Mouse (Mus musculus) liver, embryonic 12.5 days (tissue): Measurements from ENCODE around the gene Smad3. TPM values are rescaled to one million over a fixed set of nuclear protein-coding genes. Genes with fewer than 3 reads are reported as not detected.
A peak's percentile ranks its signal among the peaks of the same experiment; 100 is the strongest.

Experiments
- ATAC-seq: fragments of 200-750 bp; cut with Nextera tagmentation; 2 replicates; pipeline ENCODE4 v1.8.0; 2017; ENCODE audit warnings: moderate number of reproducible peaks, mild to moderate bottlenecking, moderate library complexity
- H3K27ac ChIP-seq: fragments of 300-500 bp; sonication (generic); 2 replicates; pipeline ENCODE4 v1.5.1; 2016; ENCODE audit warnings: mild to moderate bottlenecking
- H3K27me3 ChIP-seq: fragments of 300-500 bp; sonication (generic); replicated peaks from 2 replicates; pipeline ENCODE4 v1.6.1; 2016; ENCODE audit warnings: mild to moderate bottlenecking, moderate library complexity
- H3K36me3 ChIP-seq: fragments of 300-500 bp; sonication (generic); 2 replicates; pipeline ENCODE4 v1.6.1; 2016; ENCODE audit warnings: mild to moderate bottlenecking, moderate library complexity
- H3K4me1 ChIP-seq: fragments of 300-500 bp; sonication (generic); 2 replicates; pipeline ENCODE4 v1.6.1; 2016
- H3K4me2 ChIP-seq: fragments of 300-500 bp; sonication (generic); 2 replicates; pipeline ENCODE4 v1.6.1; 2016; ENCODE audit warnings: mild to moderate bottlenecking, moderate library complexity
- H3K4me3 ChIP-seq: fragments of 300-500 bp; sonication (generic); 2 replicates; pipeline ENCODE4 v1.5.1; 2016; ENCODE audit warnings: mild to moderate bottlenecking, moderate library complexity
- H3K9ac ChIP-seq: fragments of 300-500 bp; sonication (generic); 2 replicates; pipeline ENCODE4 v1.6.1; 2016; ENCODE audit warnings: mild to moderate bottlenecking, moderate library complexity
- H3K9me3 ChIP-seq: fragments of 300-500 bp; sonication (generic); replicated peaks from 2 replicates; pipeline ENCODE4 v1.6.1; 2016; ENCODE audit warnings: mild to moderate bottlenecking, moderate library complexity
- WGBS: fragments of 180-500 bp; shearing (Covaris S2); methylation state at CpG from one replicate; pipeline ENCODE4 v1.1.7; 2016; ENCODE audit not compliant: insufficient replicate concordance; 5-methylcytosine and 5-hydroxymethylcytosine counted together
- polyA plus RNA-seq: library from polyadenylated mRNA; unstranded; fragments of >200 nt; fragmentation: Nextera tagmentation; extraction: Ambion mirVana; gene quantifications from 2 replicates; pipeline ENCODE4 v1.2.1, GENCODE M21; 2016

Smad3 gene
- polyA plus RNA-seq, 1 experiment from 2014 or later, result 7.2 TPM

- no peaks in the 10 kb centered on the region for H3K9me3 ChIP-seq
- no peak overlapping the region for H3K4me3 ChIP-seq
- H3K36me3 ChIP-seq, result no peaks in the 10 kb centered on the region
- H3K9ac ChIP-seq, result no peak overlapping the region
- no peak for ATAC-seq
- WGBS, result 82% methylated on average over 5 of the region's 5 CpGs
- no peak overlapping the region for H3K27ac ChIP-seq
- H3K4me2 ChIP-seq, result no peak overlapping the region
- peaks cover 61% of the 10 kb centered on the region for H3K4me1 ChIP-seq
- no peaks in the 10 kb centered on the region for H3K27me3 ChIP-seq
Observed at GRCm38 (mm10) chr9:63724750-63725149, 33.0 kb downstream of the Smad3 start.

- H3K4me1 ChIP-seq, result peaks cover 73% of the 10 kb centered on the region
- no peak overlapping the region for H3K9ac ChIP-seq
- H3K4me3 ChIP-seq, result no peak overlapping the region
- H3K4me2 ChIP-seq, result no peak overlapping the region
- H3K9me3 ChIP-seq, result no peaks in the 10 kb centered on the region
- no peaks in the 10 kb centered on the region for H3K36me3 ChIP-seq
- WGBS, result 82% methylated on average over 9 of the region's 9 CpGs
- ATAC-seq, result no peak
- no peak overlapping the region for H3K27ac ChIP-seq
- no peaks in the 10 kb centered on the region for H3K27me3 ChIP-seq
Observed at GRCm38 (mm10) chr9:63722918-63723317, 34.9 kb downstream of the Smad3 start.

GRCm38 (mm10) chr9:63722350-63722749 is 35.4 kb downstream of the Smad3 start:
- ATAC-seq, result no peak
- no peak overlapping the region for H3K4me3 ChIP-seq
- no peaks in the 10 kb centered on the region for H3K36me3 ChIP-seq
- peaks cover 73% of the 10 kb centered on the region for H3K4me1 ChIP-seq
- no peaks in the 10 kb centered on the region for H3K9me3 ChIP-seq
- H3K27me3 ChIP-seq, result no peaks in the 10 kb centered on the region
- no peak overlapping the region for H3K27ac ChIP-seq
- WGBS, result 64% methylated on average over 7 of the region's 7 CpGs
- no peak overlapping the region for H3K9ac ChIP-seq
- no peak overlapping the region for H3K4me2 ChIP-seq

- Histone ChIP-seq H3K36me3 (no peaks in the 10 kb centered on the region), H3K4me2 (no peak overlapping the region), H3K27me3 (no peaks in the 10 kb centered on the region), H3K9ac (no peak overlapping the region), H3K9me3 (no peaks in the 10 kb centered on the region), H3K27ac (peak overlapping the region; percentile 68), H3K4me3 (no peak overlapping the region), H3K4me1 (peaks cover 73% of the 10 kb centered on the region)
- 43% methylated on average over 9 of the region's 9 CpGs for WGBS
- ATAC-seq, result no peak
Observed at GRCm38 (mm10) chr9:63721573-63722275, 36.1 kb downstream of the Smad3 start.

GRCm38 (mm10) chr9:63720715-63721114 is 37.1 kb downstream of the Smad3 start:
- Histone ChIP-seq H3K27ac (peak overlapping the region; percentile 68), H3K9ac (peak overlapping the region; percentile 37; the same call in 1 of the 2 replicates), H3K27me3 (no peaks in the 10 kb centered on the region), H3K9me3 (no peaks in the 10 kb centered on the region), H3K4me3 (no peak overlapping the region), H3K4me2 (peak overlapping the region; percentile 17), H3K4me1 (peaks cover 73% of the 10 kb centered on the region), H3K36me3 (no peaks in the 10 kb centered on the region)
- peak; percentile 63 for ATAC-seq
- 15% methylated on average over 6 of the region's 6 CpGs for WGBS

GRCm38 (mm10) chr9:63719770-63720440 is 37.9 kb downstream of the Smad3 start:
- no peak overlapping the region for H3K27ac ChIP-seq
- no peak overlapping the region for H3K9ac ChIP-seq
- WGBS, result 46% methylated on average over 16 of the region's 16 CpGs

GRCm38 (mm10) chr9:63718735-63719358 is 38.9 kb downstream of the Smad3 start:
- Histone ChIP-seq H3K9me3 (no peaks in the 10 kb centered on the region), H3K9ac (no peak overlapping the region), H3K27ac (no peak overlapping the region), H3K27me3 (no peaks in the 10 kb centered on the region), H3K4me1 (peaks cover 88% of the 10 kb centered on the region), H3K4me3 (no peak overlapping the region), H3K4me2 (no peak overlapping the region), H3K36me3 (no peaks in the 10 kb centered on the region)
- ATAC-seq, result no peak
- 79% methylated on average over 9 of the region's 9 CpGs for WGBS

More at GRCm38 (mm10) chr9:63719770-63720440, 37.9 kb downstream of the Smad3 start:
- Histone ChIP-seq H3K4me3 (no peak overlapping the region), H3K4me1 (peaks cover 79% of the 10 kb centered on the region), H3K36me3 (no peaks in the 10 kb centered on the region), H3K27me3 (no peaks in the 10 kb centered on the region), H3K4me2 (no peak overlapping the region), H3K9me3 (no peaks in the 10 kb centered on the region)
- no peak for ATAC-seq

GRCm38 (mm10) chr9:63718170-63718569 is 39.6 kb downstream of the Smad3 start:
- WGBS, result 66% methylated on average over 4 of the region's 4 CpGs
- H3K9ac ChIP-seq, result no peak overlapping the region
- ATAC-seq, result no peak
- no peaks in the 10 kb centered on the region for H3K27me3 ChIP-seq
- H3K4me3 ChIP-seq, result no peak overlapping the region
- H3K9me3 ChIP-seq, result no peaks in the 10 kb centered on the region
- H3K27ac ChIP-seq, result no peak overlapping the region
- H3K36me3 ChIP-seq, result no peaks in the 10 kb centered on the region
- peaks cover 92% of the 10 kb centered on the region for H3K4me1 ChIP-seq
- H3K4me2 ChIP-seq, result no peak overlapping the region

GRCm38 (mm10) chr9:63717474-63718005 is 40.3 kb downstream of the Smad3 start:
- no peak overlapping the region for H3K4me2 ChIP-seq
- H3K27ac ChIP-seq, result no peak overlapping the region
- 44% methylated on average over 3 of the region's 3 CpGs for WGBS
- no peaks in the 10 kb centered on the region for H3K27me3 ChIP-seq
- no peaks in the 10 kb centered on the region for H3K9me3 ChIP-seq
- H3K4me1 ChIP-seq, result peaks cover 97% of the 10 kb centered on the region
- H3K9ac ChIP-seq, result no peak overlapping the region
- no peak overlapping the region for H3K4me3 ChIP-seq
- no peaks in the 10 kb centered on the region for H3K36me3 ChIP-seq
- ATAC-seq, result no peak

- Histone ChIP-seq H3K4me3 (no peak overlapping the region), H3K27me3 (no peaks in the 10 kb centered on the region), H3K27ac (peak overlapping the region; percentile 63), H3K4me1 (peaks cover 95% of the 10 kb centered on the region), H3K4me2 (peak overlapping the region; percentile 33), H3K36me3 (no peaks in the 10 kb centered on the region), H3K9ac (no peak overlapping the region), H3K9me3 (no peaks in the 10 kb centered on the region)
- 26% methylated on average over 17 of the region's 18 CpGs for WGBS
- peak; percentile 51; the same call in 1 of the 2 replicates for ATAC-seq
Observed at GRCm38 (mm10) chr9:63716150-63717138, 41.4 kb downstream of the Smad3 start.

- Histone ChIP-seq H3K4me1 (peaks cover 83% of the 10 kb centered on the region), H3K4me3 (no peak overlapping the region), H3K4me2 (no peak overlapping the region), H3K27ac (no peak overlapping the region), H3K9me3 (peaks cover 5% of the 10 kb centered on the region; the same call in 1 of the 2 replicates), H3K9ac (no peak overlapping the region), H3K36me3 (peaks cover 6% of the 10 kb centered on the region), H3K27me3 (no peaks in the 10 kb centered on the region)
- ATAC-seq, result no peak
- 67% methylated on average over 6 of the region's 6 CpGs for WGBS
Observed at GRCm38 (mm10) chr9:63714572-63714971, 43.2 kb downstream of the Smad3 start.
